Mouse (Mus musculus) limb, embryonic 13.5 days (tissue): ENCODE results near the gene Lrp10. TPM values are rescaled to one million over a fixed set of nuclear protein-coding genes. Genes with fewer than 3 reads are reported as not detected.

Experiments
- ATAC-seq: fragments of 200-750 bp; cut with Nextera tagmentation; 2 replicates; pipeline ENCODE4 v1.8.0; 2017; ENCODE audit warnings: low read depth, moderate number of reproducible peaks, moderate TSS enrichment; ENCODE audit not compliant: low FRiP score
- H3K27ac ChIP-seq: fragments of 300-500 bp; sonication (generic); 2 replicates; pipeline ENCODE4 v1.5.1; 2015; ENCODE audit warnings: inconsistent platforms, mild to moderate bottlenecking, moderate library complexity
- H3K27me3 ChIP-seq: fragments of 300-500 bp; sonication (generic); 2 replicates; pipeline ENCODE4 v1.6.1; 2015; ENCODE audit warnings: mild to moderate bottlenecking, inconsistent platforms
- H3K36me3 ChIP-seq: fragments of 300-500 bp; sonication (generic); 2 replicates; pipeline ENCODE4 v1.6.1; 2015; ENCODE audit warnings: inconsistent platforms, mild to moderate bottlenecking, moderate library complexity
- H3K4me1 ChIP-seq: fragments of 300-500 bp; sonication (generic); 2 replicates; pipeline ENCODE4 v1.6.1; 2015; ENCODE audit warnings: inconsistent platforms
- H3K4me2 ChIP-seq: fragments of 300-500 bp; sonication (generic); replicated peaks from 2 replicates; pipeline ENCODE4 v1.6.1; 2015; ENCODE audit warnings: inconsistent platforms, mild to moderate bottlenecking, moderate library complexity
- H3K4me3 ChIP-seq: fragments of 300-500 bp; sonication (generic); 2 replicates; pipeline ENCODE4 v1.5.1; 2015; ENCODE audit warnings: moderate library complexity, mild to moderate bottlenecking, inconsistent platforms
- H3K9ac ChIP-seq: fragments of 300-500 bp; sonication (generic); 2 replicates; pipeline ENCODE4 v1.6.1; 2015; ENCODE audit warnings: mild to moderate bottlenecking, inconsistent platforms
- H3K9me3 ChIP-seq: fragments of 300-500 bp; sonication (generic); 2 replicates; pipeline ENCODE4 v1.6.1; 2016; ENCODE audit warnings: inconsistent platforms
- WGBS: fragments of 180-500 bp; shearing (Covaris S2); methylation state at CpG from one replicate; pipeline ENCODE4 v1.1.7; 2015; 5-methylcytosine and 5-hydroxymethylcytosine counted together
- polyA plus RNA-seq: library from polyadenylated mRNA; unstranded; fragments of >200 nt; fragmentation: Nextera tagmentation; extraction: Ambion mirVana; gene quantifications from 2 replicates; pipeline ENCODE4 v1.2.1, GENCODE M21; 2015

The Lrp10 gene
- polyA plus RNA-seq = 31.0 and 34.4 TPM in 2 replicates

- WGBS = under 1% methylated on average over 35 of the region's 35 CpGs
- H3K27ac ChIP-seq = peak within 1 kb of the TSS; percentile 65
- H3K9me3 ChIP-seq = no peaks in the 10 kb centered on the region
- ATAC-seq = peak; percentile 90
- peak within 1 kb of the TSS; percentile 82 for H3K9ac ChIP-seq
- peak within 1 kb of the TSS; percentile 82 for H3K4me3 ChIP-seq
- H3K27me3 ChIP-seq = no peaks in the 10 kb centered on the region
- peaks cover 31% of the 10 kb centered on the region for H3K36me3 ChIP-seq
- peak within 1 kb of the TSS; percentile 79 for H3K4me2 ChIP-seq
- peaks cover 14% of the 10 kb centered on the region; the same call in 1 of the 2 replicates for H3K4me1 ChIP-seq
Measured at GRCm38 (mm10) chr14:54463959-54464292, at the start of gene Lrp10. Gene Lrp10, plus strand, starts transcription at chr14:54464137.

- Histone ChIP-seq H3K27me3 (peaks cover 7% of the 10 kb centered on the region; the same call in 1 of the 2 replicates), H3K4me1 (peaks cover 29% of the 10 kb centered on the region), H3K36me3 (no peaks in the 10 kb centered on the region), H3K27ac (no peak overlapping the region), H3K9ac (no peak overlapping the region), H3K4me2 (no peak overlapping the region), H3K4me3 (no peak overlapping the region), H3K9me3 (no peaks in the 10 kb centered on the region)
- ATAC-seq = no peak
- 18% methylated on average over 13 of the region's 13 CpGs for WGBS
Measured at GRCm38 (mm10) chr14:54415241-54416020, 48.5 kb upstream of the Lrp10 start.

- no peaks in the 10 kb centered on the region for H3K9me3 ChIP-seq
- 26% methylated on average over 5 of the region's 5 CpGs for WGBS
- no peak overlapping the region for H3K9ac ChIP-seq
- peaks cover 29% of the 10 kb centered on the region for H3K4me1 ChIP-seq
- no peak overlapping the region for H3K4me2 ChIP-seq
- no peaks in the 10 kb centered on the region for H3K36me3 ChIP-seq
- no peak overlapping the region for H3K4me3 ChIP-seq
- ATAC-seq = no peak
- peaks cover 7% of the 10 kb centered on the region; the same call in 1 of the 2 replicates for H3K27me3 ChIP-seq
- H3K27ac ChIP-seq = no peak overlapping the region
Measured at GRCm38 (mm10) chr14:54416229-54416775, 47.6 kb upstream of the Lrp10 start.

- H3K4me3 ChIP-seq = no peak overlapping the region
- H3K4me2 ChIP-seq = no peak overlapping the region
- H3K27ac ChIP-seq = no peak overlapping the region
- no peaks in the 10 kb centered on the region for H3K9me3 ChIP-seq
- ATAC-seq = no peak
- no peaks in the 10 kb centered on the region for H3K36me3 ChIP-seq
- H3K4me1 ChIP-seq = peaks cover 29% of the 10 kb centered on the region
- peaks cover 7% of the 10 kb centered on the region; the same call in 1 of the 2 replicates for H3K27me3 ChIP-seq
- no peak overlapping the region for H3K9ac ChIP-seq
- 65% methylated on average over 3 of the region's 4 CpGs for WGBS
Measured at GRCm38 (mm10) chr14:54416830-54417229, 47.1 kb upstream of the Lrp10 start.

- no peak within 1 kb of the TSS; the same call in 1 of the 2 replicates for H3K4me3 ChIP-seq
- ATAC-seq = no peak
- peak within 1 kb of the TSS; percentile 45; the same call in 1 of the 2 replicates for H3K9ac ChIP-seq
Measured at GRCm38 (mm10) chr14:54417623-54418081, 46.3 kb upstream of the Lrp10 start, which contains the start of gene Slc7a7. Gene Slc7a7, minus strand, starts transcription at chr14:54417780.

GRCm38 (mm10) chr14:54421014-54421413, 42.9 kb upstream of the Lrp10 start:
- WGBS = 50% methylated on average over 2 of the region's 2 CpGs
- Histone ChIP-seq H3K27me3 (peaks cover 7% of the 10 kb centered on the region; the same call in 1 of the 2 replicates), H3K9me3 (no peaks in the 10 kb centered on the region), H3K36me3 (no peaks in the 10 kb centered on the region), H3K4me1 (peaks cover 11% of the 10 kb centered on the region), H3K27ac (no peak overlapping the region), H3K4me2 (no peak overlapping the region), H3K4me3 (no peak overlapping the region), H3K9ac (no peak overlapping the region)
- peak; percentile 42; the same call in 1 of the 2 replicates for ATAC-seq

More at GRCm38 (mm10) chr14:54417623-54418081, 46.3 kb upstream of the Lrp10 start, which contains the start of gene Slc7a7:
- Histone ChIP-seq H3K9me3 (no peaks in the 10 kb centered on the region), H3K27ac (no peak within 1 kb of the TSS), H3K27me3 (peaks cover 7% of the 10 kb centered on the region; the same call in 1 of the 2 replicates), H3K36me3 (no peaks in the 10 kb centered on the region), H3K4me2 (peak within 1 kb of the TSS; percentile 35), H3K4me1 (peaks cover 29% of the 10 kb centered on the region)
- 7% methylated on average over 16 of the region's 19 CpGs for WGBS

GRCm38 (mm10) chr14:54423406-54423805, 40.5 kb upstream of the Lrp10 start:
- no peak overlapping the region for H3K9ac ChIP-seq
- no peaks in the 10 kb centered on the region for H3K27me3 ChIP-seq
- H3K9me3 ChIP-seq = no peaks in the 10 kb centered on the region
- H3K4me1 ChIP-seq = peaks cover 15% of the 10 kb centered on the region
- 66% methylated on average over 5 of the region's 5 CpGs for WGBS
- no peak overlapping the region for H3K27ac ChIP-seq
- ATAC-seq = no peak
- no peaks in the 10 kb centered on the region for H3K36me3 ChIP-seq
- no peak overlapping the region for H3K4me3 ChIP-seq
- no peak overlapping the region for H3K4me2 ChIP-seq

GRCm38 (mm10) chr14:54424634-54425033, 39.3 kb upstream of the Lrp10 start:
- H3K36me3 ChIP-seq = peaks cover 6% of the 10 kb centered on the region
- no peak for ATAC-seq
- H3K9me3 ChIP-seq = no peaks in the 10 kb centered on the region
- H3K9ac ChIP-seq = no peak overlapping the region
- no peaks in the 10 kb centered on the region for H3K27me3 ChIP-seq
- H3K4me1 ChIP-seq = peaks cover 22% of the 10 kb centered on the region
- no peak overlapping the region for H3K4me2 ChIP-seq
- no peak overlapping the region for H3K27ac ChIP-seq
- H3K4me3 ChIP-seq = no peak overlapping the region
- 88% methylated on average over 1 of the region's 1 CpGs for WGBS

GRCm38 (mm10) chr14:54425540-54425939, 38.4 kb upstream of the Lrp10 start:
- WGBS = 93% methylated on average over 1 of the region's 1 CpGs
- H3K9ac ChIP-seq = no peak overlapping the region
- ATAC-seq = no peak
- H3K4me2 ChIP-seq = peak overlapping the region; percentile 70
- peaks cover 9% of the 10 kb centered on the region for H3K36me3 ChIP-seq
- H3K27me3 ChIP-seq = no peaks in the 10 kb centered on the region
- H3K9me3 ChIP-seq = no peaks in the 10 kb centered on the region
- peak overlapping the region; percentile 84; the same call in 1 of the 2 replicates for H3K4me3 ChIP-seq
- no peak overlapping the region for H3K27ac ChIP-seq
- peaks cover 31% of the 10 kb centered on the region for H3K4me1 ChIP-seq

- Histone ChIP-seq H3K4me2 (peak overlapping the region; percentile 70), H3K27me3 (no peaks in the 10 kb centered on the region), H3K4me1 (peaks cover 35% of the 10 kb centered on the region), H3K9me3 (no peaks in the 10 kb centered on the region), H3K27ac (peak overlapping the region; percentile 90), H3K4me3 (peak overlapping the region; percentile 84), H3K9ac (peak overlapping the region; percentile 87), H3K36me3 (peaks cover 9% of the 10 kb centered on the region)
- 34% methylated on average over 14 of the region's 14 CpGs for WGBS
- peak; percentile 20; the same call in 1 of the 2 replicates for ATAC-seq
Measured at GRCm38 (mm10) chr14:54426003-54426688, 37.8 kb upstream of the Lrp10 start.

GRCm38 (mm10) chr14:54426689-54427398, 37.1 kb upstream of the Lrp10 start, which contains the start of gene Mrpl52:
Gene Mrpl52, plus strand, starts transcription at chr14:54426909.
- peak within 1 kb of the TSS; percentile 90 for H3K27ac ChIP-seq
- ATAC-seq = peak; percentile 64
- peak within 1 kb of the TSS; percentile 87 for H3K9ac ChIP-seq
- H3K9me3 ChIP-seq = no peaks in the 10 kb centered on the region
- under 1% methylated on average over 48 of the region's 48 CpGs for WGBS
- H3K4me1 ChIP-seq = peaks cover 35% of the 10 kb centered on the region
- peak within 1 kb of the TSS; percentile 84 for H3K4me3 ChIP-seq
- peak within 1 kb of the TSS; percentile 70 for H3K4me2 ChIP-seq
- H3K27me3 ChIP-seq = no peaks in the 10 kb centered on the region
- peaks cover 9% of the 10 kb centered on the region for H3K36me3 ChIP-seq
